Mouse (Mus musculus) stomach, postnatal 0 days (tissue): ENCODE measurements around the gene Cox4i2. TPM values are rescaled to one million over a fixed set of nuclear protein-coding genes. Genes with fewer than 3 reads are reported as not detected.

Experiments
- ATAC-seq: fragments of 200-750 bp; cut with Nextera tagmentation; 2 replicates; pipeline ENCODE4 v1.8.0; 2017; ENCODE audit not compliant: low FRiP score, low TSS enrichment
- DNase-seq: peaks from one replicate; pipeline ENCODE4 v3.0.0-alpha.2; 2016; ENCODE audit warnings: low spot score
- H3K27ac ChIP-seq: fragments of 300-500 bp; sonication (generic); replicated peaks from 2 replicates; pipeline ENCODE4 v1.5.1; 2014; ENCODE audit warnings: mild to moderate bottlenecking, control low read depth
- H3K27me3 ChIP-seq: fragments of 300-500 bp; sonication (generic); 2 replicates; pipeline ENCODE4 v1.6.1; 2014; ENCODE audit warnings: low read length; ENCODE audit not compliant: control insufficient read depth, insufficient read depth
- H3K36me3 ChIP-seq: fragments of 300-500 bp; sonication (generic); 2 replicates; pipeline ENCODE4 v1.6.1; 2014; ENCODE audit warnings: low read length, mixed read lengths; ENCODE audit not compliant: control insufficient read depth, insufficient read depth
- H3K4me1 ChIP-seq: fragments of 300-500 bp; sonication (generic); replicated peaks from 2 replicates; pipeline ENCODE4 v1.6.1; 2014; ENCODE audit warnings: antibody characterized with exemption; ENCODE audit not compliant: control insufficient read depth, insufficient read depth
- H3K4me2 ChIP-seq: fragments of 300-500 bp; sonication (generic); replicated peaks from 2 replicates; pipeline ENCODE4 v1.6.1; 2014; ENCODE audit warnings: low read depth, mild to moderate bottlenecking, control low read depth, moderate library complexity
- H3K4me3 ChIP-seq: fragments of 300-500 bp; sonication (generic); 2 replicates; pipeline ENCODE4 v1.5.1; 2014; ENCODE audit warnings: low read depth, low read length, control low read depth
- H3K9ac ChIP-seq: fragments of 300-500 bp; sonication (generic); 2 replicates; pipeline ENCODE4 v1.6.1; 2014; ENCODE audit warnings: mild to moderate bottlenecking, low read length, control low read depth, mixed read lengths
- H3K9me3 ChIP-seq: fragments of 300-500 bp; sonication (generic); 2 replicates; pipeline ENCODE4 v1.6.1; 2016; ENCODE audit warnings: low read length; ENCODE audit not compliant: control insufficient read depth
- CTCF ChIP-seq: IDR thresholded peaks from 2 replicates; pipeline ENCODE4 v1.5.1; 2016; ENCODE audit warnings: antibody characterized with exemption, low read depth, mild to moderate bottlenecking, moderate library complexity
- EP300 ChIP-seq: optimal IDR thresholded peaks from 2 replicates; pipeline ENCODE3; 2016; ENCODE audit warnings: antibody characterized with exemption
- WGBS: fragments of 180-500 bp; shearing (Covaris S2); extraction: QIAGEN DNeasy Blood & Tissue Kit; methylation state at CpG from one replicate; pipeline ENCODE4 v1.1.7; 2014; 5-methylcytosine and 5-hydroxymethylcytosine counted together
- polyA plus RNA-seq: library from polyadenylated mRNA; unstranded; fragments of >200 nt; fragmentation: Nextera tagmentation; extraction: Ambion mirVana; gene quantifications from 2 replicates; pipeline ENCODE4 v1.2.1, GENCODE M21; 2015

The Cox4i2 gene
- polyA plus RNA-seq, 1 experiment from 2014 or later: 10.6 TPM

GRCm38 (mm10) chr2:152766387-152767123 is 12.6 kb downstream of the Cox4i2 start:
- H3K4me2 ChIP-seq: peak overlapping the region; percentile 41
- H3K36me3 ChIP-seq: no peaks in the 10 kb centered on the region
- ATAC-seq (peak; percentile 69; the same call in 1 of the 2 replicates), DNase-seq (peak; percentile 94)
- H3K9ac ChIP-seq: 0 out of 2 replicates have a peak overlapping the region, but pooled peaks have one; percentile 8
- H3K4me3 ChIP-seq: no peak overlapping the region
- no peak overlapping the region for H3K27ac ChIP-seq
- no peaks in the 10 kb centered on the region for H3K9me3 ChIP-seq
- no peaks in the 10 kb centered on the region for H3K27me3 ChIP-seq
- no peaks in the 10 kb centered on the region for H3K4me1 ChIP-seq
- 18% methylated on average over 19 of the region's 25 CpGs for WGBS
- TF ChIP-seq CTCF (peak; percentile 95), EP300 (no peak)

GRCm38 (mm10) chr2:152767618-152768271 is 13.8 kb downstream of the Cox4i2 start:
- Histone ChIP-seq H3K9ac (no peak overlapping the region), H3K4me1 (no peaks in the 10 kb centered on the region), H3K9me3 (no peaks in the 10 kb centered on the region), H3K27me3 (no peaks in the 10 kb centered on the region), H3K27ac (no peak overlapping the region), H3K4me3 (no peak overlapping the region), H3K4me2 (no peak overlapping the region), H3K36me3 (no peaks in the 10 kb centered on the region)
- DNase-seq (peak; percentile 62), ATAC-seq (peak; percentile 49; the same call in 1 of the 2 replicates)
- WGBS: 50% methylated on average over 12 of the region's 12 CpGs
- no peak for TF ChIP-seq EP300
- peak; percentile 77 for TF ChIP-seq CTCF

GRCm38 (mm10) chr2:152769677-152770076 is 15.7 kb downstream of the Cox4i2 start:
- H3K9ac ChIP-seq: no peak overlapping the region
- DNase-seq (no peak), ATAC-seq (no peak)
- no peaks in the 10 kb centered on the region for H3K27me3 ChIP-seq
- H3K4me2 ChIP-seq: no peak overlapping the region
- no peaks in the 10 kb centered on the region for H3K36me3 ChIP-seq
- no peak overlapping the region for H3K27ac ChIP-seq
- H3K4me3 ChIP-seq: no peak overlapping the region
- TF ChIP-seq EP300 (no peak), CTCF (no peak)
- no peaks in the 10 kb centered on the region for H3K4me1 ChIP-seq
- H3K9me3 ChIP-seq: no peaks in the 10 kb centered on the region
- 71% methylated on average over 7 of the region's 7 CpGs for WGBS

- WGBS: 88% methylated on average over 9 of the region's 9 CpGs
- H3K36me3 ChIP-seq: no peaks in the 10 kb centered on the region
- no peak for DNase-seq
- H3K4me1 ChIP-seq: no peaks in the 10 kb centered on the region
- TF ChIP-seq CTCF (no peak), EP300 (no peak)
- no peak overlapping the region for H3K27ac ChIP-seq
- no peak overlapping the region for H3K4me3 ChIP-seq
- no peak overlapping the region for H3K9ac ChIP-seq
- no peak overlapping the region for H3K4me2 ChIP-seq
- H3K27me3 ChIP-seq: no peaks in the 10 kb centered on the region
- ATAC-seq: no peak
- H3K9me3 ChIP-seq: no peaks in the 10 kb centered on the region
These were observed 17.6 kb downstream of the Cox4i2 start for GRCm38 (mm10) chr2:152771571-152771970.

GRCm38 (mm10) chr2:152772231-152772630 is 18.3 kb downstream of the Cox4i2 start:
- ATAC-seq (no peak), DNase-seq (no peak)
- Histone ChIP-seq H3K9ac (no peak overlapping the region), H3K36me3 (no peaks in the 10 kb centered on the region), H3K27me3 (no peaks in the 10 kb centered on the region), H3K4me3 (no peak overlapping the region), H3K9me3 (no peaks in the 10 kb centered on the region), H3K27ac (no peak overlapping the region), H3K4me2 (no peak overlapping the region), H3K4me1 (no peaks in the 10 kb centered on the region)
- no peak for TF ChIP-seq EP300
- TF ChIP-seq CTCF: no peak
- 25% methylated on average over 1 of the region's 1 CpGs for WGBS

GRCm38 (mm10) chr2:152775357-152775756 is 21.4 kb downstream of the Cox4i2 start:
- Histone ChIP-seq H3K4me3 (no peak overlapping the region), H3K9ac (no peak overlapping the region), H3K36me3 (no peaks in the 10 kb centered on the region; the same call in 1 of the 2 replicates), H3K4me1 (no peaks in the 10 kb centered on the region), H3K4me2 (no peak overlapping the region), H3K27ac (no peak overlapping the region), H3K27me3 (no peaks in the 10 kb centered on the region), H3K9me3 (no peaks in the 10 kb centered on the region)
- 86% methylated on average over 4 of the region's 4 CpGs for WGBS
- ATAC-seq (no peak), DNase-seq (no peak)
- no peak for TF ChIP-seq CTCF
- TF ChIP-seq EP300: no peak
